Mouse (Mus musculus) MEL (cell line): ENCODE results near the gene Phf2. TPM values are rescaled to one million over a fixed set of nuclear protein-coding genes. Genes with fewer than 3 reads are reported as not detected.

Source experiments
- DNase-seq: peaks from one replicate; pipeline ENCODE4 v3.0.0; 2011; ENCODE audit warnings: low read depth, low spot score
- H3K27ac ChIP-seq: 2 replicates; pipeline ENCODE4 v1.5.1; 2012; ENCODE audit warnings: low read depth, mild to moderate bottlenecking, control low read depth, low read length, moderate library complexity; ENCODE audit not compliant: control insufficient read depth
- H3K27me3 ChIP-seq, 2 experiments: fragments of 150-350 bp in 1 of 2; sonication (generic) in 1 of 2; 2 replicates each; pipeline ENCODE4 v1.6.1; 2012; ENCODE audit warnings: low read length in 2 of 2, mild to moderate bottlenecking in 2 of 2, improper control_type of control experiment in 1 of 2, moderate library complexity in 1 of 2; ENCODE audit not compliant: insufficient read depth in 2 of 2, control insufficient read depth in 1 of 2
- H3K36me3 ChIP-seq, 2 experiments: 2 replicates each; pipeline ENCODE4 v1.6.1; 2012 to 2014; ENCODE audit warnings: low read length in 2 of 2, improper control_type of control experiment in 1 of 2, inconsistent platforms in 1 of 2, mild to moderate bottlenecking in 1 of 2; ENCODE audit not compliant: insufficient read depth in 2 of 2, control insufficient read depth in 1 of 2
- H3K4me1 ChIP-seq, 2 experiments: fragments of 150-350 bp in 1 of 2; sonication (generic) in 1 of 2; 2 replicates each; pipeline ENCODE4 v1.6.1; 2012; ENCODE audit warnings: low read length in 2 of 2, improper control_type of control experiment in 1 of 2, mild to moderate bottlenecking in 1 of 2; ENCODE audit not compliant: insufficient read depth in 2 of 2, control insufficient read depth in 1 of 2
- H3K4me3 ChIP-seq, 2 experiments: fragments of 150-350 bp in 1 of 2; sonication (generic) in 1 of 2; 2 replicates each; pipeline ENCODE4 v1.5.1; 2012; ENCODE audit warnings: low read depth in 2 of 2, low read length in 2 of 2, mild to moderate bottlenecking in 2 of 2, moderate library complexity in 2 of 2, control low read depth in 1 of 2, improper control_type of control experiment in 1 of 2; ENCODE audit not compliant: control insufficient read depth in 1 of 2, insufficient read depth in 1 of 2
- H3K79me2 ChIP-seq: 2 replicates; pipeline ENCODE4 v1.6.1; 2012; ENCODE audit warnings: mild to moderate bottlenecking, low read length, moderate library complexity; ENCODE audit not compliant: control insufficient read depth, poor library complexity, insufficient read depth
- H3K9ac ChIP-seq: 2 replicates; pipeline ENCODE4 v1.6.1; 2012; ENCODE audit warnings: low read depth, mild to moderate bottlenecking, control low read depth, low read length, moderate library complexity; ENCODE audit not compliant: control insufficient read depth, poor library complexity, severe bottlenecking
- H3K9me3 ChIP-seq: fragments of 150-350 bp; sonication (generic); replicated peaks from 2 replicates; pipeline ENCODE4 v1.6.1; 2012; ENCODE audit warnings: mild to moderate bottlenecking, low read length, improper control_type of control experiment, moderate library complexity; ENCODE audit not compliant: insufficient read depth
- ELF1 ChIP-seq: IDR thresholded peaks from 2 replicates; pipeline ENCODE4 v1.6.1; 2014; ENCODE audit warnings: low read depth, mild to moderate bottlenecking, inconsistent platforms, low read length, improper control_type of control experiment, moderate library complexity
- EP300 ChIP-seq, 2 experiments: IDR thresholded peaks; 2 replicates each; pipeline ENCODE4 v1.6.1; 2011; ENCODE audit warnings: improper control_type of control experiment in 2 of 2, low read length in 2 of 2, low read depth in 1 of 2, mild to moderate bottlenecking in 1 of 2
- GABPA ChIP-seq: IDR thresholded peaks from 2 replicates; pipeline ENCODE4 v1.6.1; 2012; ENCODE audit warnings: low read depth, mild to moderate bottlenecking, inconsistent platforms, low read length, improper control_type of control experiment, moderate library complexity
- GATA1 ChIP-seq: IDR thresholded peaks from 2 replicates; pipeline ENCODE4 v1.6.1; 2011; ENCODE audit warnings: low read depth, low read length, improper control_type of control experiment
- JUND ChIP-seq: IDR thresholded peaks from 2 replicates; pipeline ENCODE4 v1.6.1; 2011; ENCODE audit warnings: low read depth, mild to moderate bottlenecking, improper control_type of control experiment, low read length
- KAT2A ChIP-seq: conservative IDR thresholded peaks from 2 replicates; pipeline ENCODE4 v1.6.1; 2012; ENCODE audit warnings: low read depth, low read length, improper control_type of control experiment, inconsistent platforms
- MAFK ChIP-seq: IDR thresholded peaks from 2 replicates; pipeline ENCODE4 v1.6.1; 2011; ENCODE audit warnings: low read depth, mild to moderate bottlenecking, low read length, improper control_type of control experiment, borderline replicate concordance
- MAX ChIP-seq: IDR thresholded peaks from 2 replicates; pipeline ENCODE4 v1.6.1; 2011; ENCODE audit warnings: low read length, improper control_type of control experiment
- MAZ ChIP-seq: IDR thresholded peaks from 2 replicates; pipeline ENCODE4 v1.6.1; 2012; ENCODE audit warnings: low read depth, mild to moderate bottlenecking, inconsistent platforms, low read length, improper control_type of control experiment
- POLR2A ChIP-seq, 2 experiments: IDR thresholded peaks; 2 replicates each; pipeline ENCODE4 v1.6.1; 2011 to 2012; ENCODE audit warnings: low read length in 2 of 2, mild to moderate bottlenecking in 2 of 2, control low read depth in 1 of 2, improper control_type of control experiment in 1 of 2, low read depth in 1 of 2, moderate library complexity in 1 of 2; ENCODE audit not compliant: control insufficient read depth in 1 of 2, insufficient read depth in 1 of 2, poor library complexity in 1 of 2
- POLR2AphosphoS5 ChIP-seq: IDR thresholded peaks from 2 replicates; pipeline ENCODE4 v1.6.1; 2012; ENCODE audit warnings: low read depth, borderline replicate concordance, mild to moderate bottlenecking, inconsistent platforms, low read length, moderate library complexity, mixed read lengths
- RAD21 ChIP-seq: IDR thresholded peaks from 2 replicates; pipeline ENCODE4 v1.6.1; 2011; ENCODE audit warnings: mild to moderate bottlenecking, low read depth, low read length, improper control_type of control experiment
- SIN3A ChIP-seq: IDR thresholded peaks from 2 replicates; pipeline ENCODE4 v1.6.1; 2012; ENCODE audit warnings: low read length, improper control_type of control experiment, inconsistent platforms
- SMC3 ChIP-seq: IDR thresholded peaks from 2 replicates; pipeline ENCODE4 v1.6.1; 2011; ENCODE audit warnings: low read depth, low read length, improper control_type of control experiment
- TAL1 ChIP-seq: IDR thresholded peaks from 2 replicates; pipeline ENCODE4 v1.6.1; 2012; ENCODE audit warnings: mild to moderate bottlenecking, inconsistent platforms, low read length, moderate library complexity, mixed read lengths
- TBP ChIP-seq: IDR thresholded peaks from 2 replicates; pipeline ENCODE4 v1.8.0; 2011; ENCODE audit warnings: low read depth, low read length, improper control_type of control experiment
- TCF12 ChIP-seq: IDR thresholded peaks from 2 replicates; pipeline ENCODE4 v1.6.1; 2014; ENCODE audit warnings: low read depth, mild to moderate bottlenecking, inconsistent platforms, low read length, improper control_type of control experiment, moderate library complexity
- ZC3H11A ChIP-seq: IDR thresholded peaks from 2 replicates; pipeline ENCODE4 v1.6.1; 2012; ENCODE audit warnings: low read depth, mild to moderate bottlenecking, inconsistent platforms, low read length, improper control_type of control experiment
- polyA plus RNA-seq, 2 experiments: library from polyadenylated mRNA; stranded (reverse) in 1 of 2; unstranded in 1 of 2; fragments of >175 nt in 1 of 2; fragments of >200 nt in 1 of 2; gene quantifications; 2 replicates each; pipeline versions ENCODE4 v1.2.1 to v1.2.4; 2012; ENCODE audit warnings: low replicate concordance in 2 of 2, low read depth in 1 of 2; ENCODE audit not compliant: insufficient read length in 2 of 2, insufficient read depth in 1 of 2, missing spikeins in 1 of 2
- total RNA-seq: library from RNA; depleted of rRNA; stranded (reverse); fragments of 300-350 nt; gene quantifications from 2 replicates; pipeline ENCODE4 v1.2.3, GENCODE M21; 2012

The Phf2 gene
- total and polyA plus RNA-seq, 3 experiments = 10.2 to 52.7 (median 29.6) TPM

DNA sequence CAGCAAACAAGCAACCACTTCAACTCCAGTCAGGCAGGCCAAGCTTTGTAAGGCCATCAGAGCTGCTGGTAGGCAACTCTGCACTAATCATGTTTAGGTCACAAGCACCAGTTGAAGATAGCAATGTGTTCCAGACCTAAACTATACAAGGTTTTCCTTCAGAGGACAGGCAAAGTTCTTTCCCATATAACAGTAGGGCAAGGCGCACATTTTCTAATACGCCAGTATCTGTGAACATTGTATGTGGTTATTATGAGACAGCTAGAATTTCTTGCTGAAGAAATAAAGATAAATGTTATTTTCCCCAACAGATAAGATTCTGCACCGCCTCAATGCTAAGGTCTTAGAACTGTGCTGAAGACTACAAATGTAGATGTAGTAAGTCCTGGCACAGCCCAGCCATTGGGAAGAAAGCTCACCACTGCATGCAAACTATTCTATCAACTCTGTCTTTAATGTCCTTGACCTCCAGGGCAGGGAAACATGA lies 46.2 kb upstream of the Phf2 start:
- peak in 1 of 2 experiments; percentile 61; a peak in 2 of 4 replicates for TF ChIP-seq EP300 (IDR thresholded peaks at IDR 0.05; ENCODE audit: low read depth in 1 of 2, low read length in 2 of 2)
- no peak for TF ChIP-seq POLR2AphosphoS5
- TF ChIP-seq MAX = no peak
- no peak for TF ChIP-seq POLR2A (IDR thresholded peaks at IDR 0.05; ENCODE audit: control insufficient read depth in 1 of 2, insufficient read depth in 1 of 2, low read depth in 1 of 2, low read length in 2 of 2, poor library complexity in 1 of 2)
- peak; percentile 62; the same call in 1 of the 2 replicates for TF ChIP-seq GATA1
- TF ChIP-seq TBP = no peak
- no peak for TF ChIP-seq ZC3H11A
- peak; percentile 31 for TF ChIP-seq TAL1
- no peaks in the 10 kb centered on the region for H3K79me2 ChIP-seq
- H3K9ac ChIP-seq = no peak overlapping the region
- H3K27me3 ChIP-seq = no peaks in the 10 kb centered on the region
- H3K27ac ChIP-seq = no peak overlapping the region
- DNase-seq = peak; percentile 50
- H3K36me3 ChIP-seq = peaks cover 12 to 52% of the 10 kb centered on the region in 2 experiments
- no peak overlapping the region for H3K4me3 ChIP-seq
- no peaks in the 10 kb centered on the region for H3K9me3 ChIP-seq
- H3K4me1 ChIP-seq = peaks cover 6 to 13% of the 10 kb centered on the region in 2 experiments; a peak in 3 of 4 replicates

- Histone ChIP-seq H3K9me3 (no peaks in the 10 kb centered on the region), H3K27me3 (no peaks in the 10 kb centered on the region), H3K36me3 (peaks cover 3 to 47% of the 10 kb centered on the region in 2 experiments), H3K4me1 (peaks cover 0 to 6% of the 10 kb centered on the region in 2 experiments; a peak in 2 of 4 replicates), H3K4me3 (no peak overlapping the region), H3K27ac (no peak overlapping the region), H3K79me2 (no peaks in the 10 kb centered on the region), H3K9ac (no peak overlapping the region)
- TF ChIP-seq TCF12 (no peak), KAT2A (no peak), MAZ (no peak), ELF1 (no peak), SMC3 (no peak), JUND (no peak), POLR2A (IDR thresholded peaks at IDR 0.05; ENCODE audit: control insufficient read depth in 1 of 2, insufficient read depth in 1 of 2, low read depth in 1 of 2, low read length in 2 of 2, poor library complexity in 1 of 2) (no peak), SIN3A (no peak), RAD21 (no peak), MAFK (no peak), GABPA (no peak)
- no peak for DNase-seq
Observed at GRCm38 (mm10) chr13:48913680-48914079, 42.8 kb upstream of the Phf2 start.
